ENCODE assay signal across 8 mouse cellular contexts in genomic region chr17:79982548-79982947, GRCm38 (mm10).
DNase-seq lines count a peak whose midpoint lies in the region; ATAC-seq lines count a peak whose summit lies in the region.
"Had no signal": no experiment of that assay in that cellular context is flagged by ENCODE, and none has a peak within 500 bp of the region (broad histone marks: within the 10 kb centered on the region; RNA-seq: fewer than 3 reads in every experiment).

No protein-coding gene starts in this region.

- WGBS in kidney, embryonic 16.5 days, result 9% methylated on average over 7 of the region's 7 CpGs
- WGBS in embryonic facial prominence, embryonic 12.5 days, result 25% methylated on average over 7 of the region's 7 CpGs
- 3% methylated on average over 7 of the region's 7 CpGs for WGBS in limb, embryonic 12.5 days

- H3K27ac ChIP-seq in kidney, embryonic 16.5 days (ENCODE audit: low read length), result no peak overlapping the region
- peak overlapping the region; percentile 37; the same call in 1 of the 2 replicates for H3K27ac ChIP-seq in embryonic facial prominence, embryonic 12.5 days
- peak overlapping the region; percentile 80 for H3K27ac ChIP-seq in limb, embryonic 12.5 days

- no peak overlapping the region for H3K4me2 ChIP-seq in kidney, embryonic 16.5 days (replicated peaks; ENCODE audit: low read depth, low read length)
- peak overlapping the region; percentile 13; the same call in 1 of the 2 replicates for H3K4me2 ChIP-seq in embryonic facial prominence, embryonic 12.5 days (replicated peaks)
- H3K4me2 ChIP-seq in limb, embryonic 12.5 days, result peak overlapping the region; percentile 41

- no peak for DNase-seq in kidney, postnatal 36 days
- DNase-seq in thymus, postnatal 10 days (ENCODE audit: low spot score in 2 of 2), result peak; percentile 78 to 86
- DNase-seq in cerebellum, postnatal 36 days, result no peak
- no peak for DNase-seq in kidney, postnatal 14 days

- 0 out of 2 replicates have a peak, but pooled peaks have one; percentile 27 for ATAC-seq in kidney, embryonic 16.5 days (ENCODE audit: low FRiP score, low TSS enrichment)
- no peak for ATAC-seq in embryonic facial prominence, embryonic 12.5 days (ENCODE audit: insufficient number of reproducible peaks, insufficient read depth, low FRiP score, low TSS enrichment)
- no peak; the same call in 1 of the 2 replicates for ATAC-seq in limb, embryonic 12.5 days (ENCODE audit: insufficient number of reproducible peaks, insufficient read depth, low FRiP score, low TSS enrichment, low read depth)

- H3K4me1 ChIP-seq in kidney, embryonic 16.5 days (ENCODE audit: insufficient read depth, low read length), result peaks cover 10% of the 10 kb centered on the region; the same call in 1 of the 2 replicates
- H3K4me1 ChIP-seq in embryonic facial prominence, embryonic 12.5 days, result peaks cover 16% of the 10 kb centered on the region
- peaks cover 46% of the 10 kb centered on the region for H3K4me1 ChIP-seq in limb, embryonic 12.5 days (replicated peaks)

- no peak overlapping the region for H3K4me3 ChIP-seq in kidney, embryonic 16.5 days (ENCODE audit: low read length)
- no peak overlapping the region for H3K4me3 ChIP-seq in embryonic facial prominence, embryonic 12.5 days
- no peak overlapping the region for H3K4me3 ChIP-seq in limb, embryonic 12.5 days (replicated peaks)
- H3K4me3 ChIP-seq: megakaryocyte, embryonic 14.5 days had no signal

- no peaks in the 10 kb centered on the region for H3K36me3 ChIP-seq in kidney, embryonic 16.5 days (ENCODE audit: insufficient read depth, low read length)
- no peaks in the 10 kb centered on the region for H3K36me3 ChIP-seq in embryonic facial prominence, embryonic 12.5 days
- H3K36me3 ChIP-seq in limb, embryonic 12.5 days, result no peaks in the 10 kb centered on the region

- no peak overlapping the region for H3K9ac ChIP-seq in kidney, embryonic 16.5 days (replicated peaks; ENCODE audit: low read length)
- no peak overlapping the region for H3K9ac ChIP-seq in embryonic facial prominence, embryonic 12.5 days
- H3K9ac ChIP-seq in limb, embryonic 12.5 days (replicated peaks), result no peak overlapping the region

- H3K9me3 ChIP-seq in kidney, embryonic 16.5 days (ENCODE audit: low read length), result no peaks in the 10 kb centered on the region
- no peaks in the 10 kb centered on the region for H3K9me3 ChIP-seq in embryonic facial prominence, embryonic 12.5 days
- peaks cover 8% of the 10 kb centered on the region; the same call in 1 of the 2 replicates for H3K9me3 ChIP-seq in limb, embryonic 12.5 days

- H3K27me3 ChIP-seq in kidney, embryonic 16.5 days (ENCODE audit: insufficient read depth, low read length), result no peaks in the 10 kb centered on the region
- no peaks in the 10 kb centered on the region for H3K27me3 ChIP-seq in embryonic facial prominence, embryonic 12.5 days
- no peaks in the 10 kb centered on the region for H3K27me3 ChIP-seq in limb, embryonic 12.5 days

Comparison
In these comparisons a context has a peak if more than half of its experiments do, and no peak if none do; other contexts are left out.
1. DNase-seq: peak in thymus, postnatal 10 days (2 of 2); none in kidney, postnatal 36 days (0 of 2), cerebellum, postnatal 36 days (0 of 2) and kidney, postnatal 14 days (single experiment).